Mouse (Mus musculus) intestine, postnatal 0 days (tissue): ENCODE results near the gene Atg7. TPM values are rescaled to one million over a fixed set of nuclear protein-coding genes. Genes with fewer than 3 reads are reported as not detected.

Source experiments
- ATAC-seq: fragments of 200-750 bp; cut with Nextera tagmentation; 2 replicates; pipeline ENCODE4 v1.8.0; 2017; ENCODE audit warnings: mild to moderate bottlenecking, moderate TSS enrichment, moderate library complexity
- H3K27ac ChIP-seq: fragments of 300-500 bp; sonication (generic); 2 replicates; pipeline ENCODE4 v1.5.1; 2014; ENCODE audit warnings: mild to moderate bottlenecking, low read depth, low read length, moderate library complexity
- H3K27me3 ChIP-seq: fragments of 300-500 bp; sonication (generic); replicated peaks from 2 replicates; pipeline ENCODE4 v1.6.1; 2014; ENCODE audit warnings: low read length, mixed read lengths; ENCODE audit not compliant: control insufficient read depth, insufficient read depth
- H3K36me3 ChIP-seq: fragments of 300-500 bp; sonication (generic); 2 replicates; pipeline ENCODE4 v1.6.1; 2014; ENCODE audit warnings: mild to moderate bottlenecking, moderate library complexity; ENCODE audit not compliant: control insufficient read depth, insufficient read depth
- H3K4me1 ChIP-seq: fragments of 300-500 bp; sonication (generic); replicated peaks from 2 replicates; pipeline ENCODE4 v1.6.1; 2014; ENCODE audit warnings: antibody characterized with exemption, low read length, mixed read lengths; ENCODE audit not compliant: control insufficient read depth, insufficient read depth
- H3K4me2 ChIP-seq: fragments of 300-500 bp; sonication (generic); replicated peaks from 2 replicates; pipeline ENCODE4 v1.6.1; 2014; ENCODE audit warnings: low read depth, mild to moderate bottlenecking, moderate library complexity
- H3K4me3 ChIP-seq: fragments of 300-500 bp; sonication (generic); 2 replicates; pipeline ENCODE4 v1.5.1; 2014; ENCODE audit warnings: low read depth, low read length
- H3K9ac ChIP-seq: fragments of 300-500 bp; sonication (generic); 2 replicates; pipeline ENCODE4 v1.6.1; 2014; ENCODE audit warnings: mild to moderate bottlenecking, low read depth, low read length
- H3K9me3 ChIP-seq: fragments of 300-500 bp; sonication (generic); 2 replicates; pipeline ENCODE4 v1.6.1; 2016; ENCODE audit warnings: mixed run types; ENCODE audit not compliant: control insufficient read depth
- CTCF ChIP-seq: sonication (generic); IDR thresholded peaks from 2 replicates; pipeline ENCODE4 v1.5.1; 2016; ENCODE audit warnings: low read depth, mild to moderate bottlenecking, control low read depth, antibody characterized with exemption, moderate library complexity
- WGBS: fragments of 180-500 bp; shearing (Covaris S2); extraction: QIAGEN DNeasy Blood & Tissue Kit; methylation state at CpG from one replicate; pipeline ENCODE4 v1.1.7; 2014; 5-methylcytosine and 5-hydroxymethylcytosine counted together
- polyA plus RNA-seq: library from polyadenylated mRNA; unstranded; fragments of >200 nt; fragmentation: Nextera tagmentation; extraction: Ambion mirVana; gene quantifications from 2 replicates; pipeline ENCODE4 v1.2.1, GENCODE M21; 2015

Atg7 gene
- polyA plus RNA-seq, 1 experiment from 2014 or later = 12.4 TPM

DNA sequence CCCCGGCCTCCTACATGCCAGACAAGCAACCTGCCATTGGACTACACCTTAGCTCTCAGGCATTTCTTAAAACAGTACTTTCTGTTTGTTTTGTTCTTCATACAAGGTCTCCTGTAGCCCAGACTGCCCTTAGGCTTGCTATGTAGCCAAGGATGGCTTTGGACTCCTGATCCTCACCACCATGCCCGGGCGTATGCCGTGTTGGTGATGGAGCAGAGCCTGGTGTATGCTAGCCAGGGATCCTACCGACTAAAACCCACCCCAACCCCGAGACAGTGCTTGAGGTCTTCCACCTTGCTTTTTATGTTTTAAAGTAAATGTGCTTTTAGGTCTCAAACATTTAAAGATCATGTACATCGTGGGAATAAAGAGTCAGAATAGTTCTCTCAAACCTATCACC, 81.5 kb downstream of the Atg7 start:
- WGBS = 82% methylated on average over 7 of the region's 7 CpGs
- H3K27ac ChIP-seq = no peak overlapping the region

GRCm38 (mm10) chr6:114725147-114725575, 82.3 kb downstream of the Atg7 start:
- WGBS = 54% methylated on average over 8 of the region's 8 CpGs
- Histone ChIP-seq H3K9me3 (no peaks in the 10 kb centered on the region), H3K27ac (no peak overlapping the region), H3K27me3 (no peaks in the 10 kb centered on the region), H3K4me1 (no peaks in the 10 kb centered on the region), H3K9ac (no peak overlapping the region), H3K4me3 (no peak overlapping the region), H3K4me2 (0 out of 2 replicates have a peak overlapping the region, but pooled peaks have one; percentile 14), H3K36me3 (no peaks in the 10 kb centered on the region)
- no peak for TF ChIP-seq CTCF
- no peak for ATAC-seq

More for the DNA sequence above, 81.5 kb downstream of the Atg7 start:
- no peak for ATAC-seq
- Histone ChIP-seq H3K4me3 (no peak overlapping the region), H3K4me2 (no peak overlapping the region), H3K36me3 (no peaks in the 10 kb centered on the region), H3K27me3 (no peaks in the 10 kb centered on the region), H3K9ac (no peak overlapping the region), H3K4me1 (no peaks in the 10 kb centered on the region), H3K9me3 (no peaks in the 10 kb centered on the region)
- TF ChIP-seq CTCF = no peak

DNA sequence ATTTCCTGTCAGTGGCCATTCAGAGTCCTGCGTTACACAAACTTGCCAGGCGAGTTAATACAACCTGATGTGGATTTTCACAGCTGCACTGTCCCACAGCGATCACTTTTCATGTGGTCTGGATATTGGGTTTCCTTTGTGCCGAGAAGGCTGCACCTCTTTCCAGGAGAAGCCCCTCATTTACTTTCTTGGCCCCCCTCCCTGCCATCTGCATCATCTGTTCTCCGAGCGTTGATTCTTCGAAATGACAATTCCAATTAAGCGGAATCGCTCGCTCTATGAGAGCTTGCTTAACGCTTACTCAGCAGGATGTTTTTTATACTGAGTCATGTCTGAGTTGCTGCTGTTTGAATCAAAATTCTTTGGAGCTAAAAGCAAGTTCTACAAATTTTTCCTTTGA, 83.8 kb downstream of the Atg7 start:
- Histone ChIP-seq H3K27ac (no peak overlapping the region), H3K4me2 (no peak overlapping the region), H3K4me3 (no peak overlapping the region), H3K9ac (no peak overlapping the region), H3K36me3 (no peaks in the 10 kb centered on the region), H3K4me1 (no peaks in the 10 kb centered on the region), H3K9me3 (no peaks in the 10 kb centered on the region), H3K27me3 (no peaks in the 10 kb centered on the region)
- WGBS = 77% methylated on average over 11 of the region's 11 CpGs
- no peak for ATAC-seq
- no peak for TF ChIP-seq CTCF

DNA sequence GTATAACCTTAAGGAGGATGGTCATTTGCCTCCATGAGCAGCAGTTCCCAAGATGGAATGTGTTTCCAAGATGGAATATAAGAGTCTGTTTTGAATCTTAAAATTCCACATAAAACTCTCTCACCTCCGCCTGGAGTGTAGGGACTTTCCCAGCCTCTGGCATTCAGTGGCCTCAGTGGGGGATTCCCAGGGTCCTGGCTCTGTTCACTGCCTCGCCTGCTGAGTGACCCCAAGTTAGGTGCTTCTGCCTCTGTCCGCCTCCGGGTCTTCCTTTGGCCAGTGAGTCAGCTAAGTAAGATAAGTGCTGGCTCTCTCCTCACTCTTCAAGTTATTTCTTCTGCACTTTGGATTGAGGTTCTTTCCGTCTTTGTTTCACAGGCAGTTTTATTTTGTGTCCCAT, 90.3 kb downstream of the Atg7 start:
- no peak for TF ChIP-seq CTCF

GRCm38 (mm10) chr6:114733681-114734080, 90.8 kb downstream of the Atg7 start:
- no peaks in the 10 kb centered on the region for H3K36me3 ChIP-seq
- H3K4me3 ChIP-seq = no peak overlapping the region
- WGBS = 88% methylated on average over 3 of the region's 3 CpGs
- no peaks in the 10 kb centered on the region for H3K9me3 ChIP-seq
- no peak for TF ChIP-seq CTCF
- H3K9ac ChIP-seq = no peak overlapping the region
- no peak overlapping the region for H3K27ac ChIP-seq
- H3K27me3 ChIP-seq = no peaks in the 10 kb centered on the region
- no peak overlapping the region for H3K4me2 ChIP-seq
- ATAC-seq = no peak
- H3K4me1 ChIP-seq = no peaks in the 10 kb centered on the region

More for the DNA sequence above, 90.3 kb downstream of the Atg7 start:
- H3K27ac ChIP-seq = no peak overlapping the region
- H3K36me3 ChIP-seq = no peaks in the 10 kb centered on the region
- H3K4me3 ChIP-seq = no peak overlapping the region
- no peak for ATAC-seq
- WGBS = 82% methylated on average over 5 of the region's 5 CpGs
- H3K27me3 ChIP-seq = no peaks in the 10 kb centered on the region
- no peaks in the 10 kb centered on the region for H3K4me1 ChIP-seq
- no peaks in the 10 kb centered on the region for H3K9me3 ChIP-seq
- no peak overlapping the region for H3K4me2 ChIP-seq
- no peak overlapping the region for H3K9ac ChIP-seq

DNA sequence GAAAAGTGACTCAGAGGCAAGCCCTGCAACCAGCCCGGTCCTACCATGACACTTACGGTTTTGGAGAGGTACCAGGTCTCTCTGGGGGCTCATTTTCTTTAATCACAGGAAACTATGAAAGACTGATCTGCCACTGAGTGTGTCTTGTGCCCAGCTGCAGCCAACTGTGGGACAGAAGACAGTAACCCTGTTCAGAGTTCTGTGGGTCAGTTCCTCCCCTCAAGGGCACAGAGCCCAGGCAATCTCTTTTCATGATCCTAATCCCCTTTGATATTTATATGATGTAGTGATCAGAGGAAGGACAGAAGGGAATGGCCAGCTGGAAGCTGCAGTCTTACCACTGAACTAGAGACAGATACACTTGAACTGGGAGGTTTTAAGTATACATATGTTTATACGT, 92.2 kb downstream of the Atg7 start:
- Histone ChIP-seq H3K9ac (no peak overlapping the region), H3K9me3 (no peaks in the 10 kb centered on the region), H3K4me3 (no peak overlapping the region), H3K4me2 (no peak overlapping the region), H3K36me3 (no peaks in the 10 kb centered on the region), H3K4me1 (no peaks in the 10 kb centered on the region), H3K27me3 (no peaks in the 10 kb centered on the region), H3K27ac (no peak overlapping the region)
- 87% methylated on average over 3 of the region's 3 CpGs for WGBS
- TF ChIP-seq CTCF = no peak
- ATAC-seq = no peak

- 92% methylated on average over 9 of the region's 9 CpGs for WGBS
Measured at GRCm38 (mm10) chr6:114736355-114736754, 93.5 kb downstream of the Atg7 start.

More at GRCm38 (mm10) chr6:114736355-114736754, 93.5 kb downstream of the Atg7 start:
- Histone ChIP-seq H3K4me3 (no peak overlapping the region), H3K4me1 (no peaks in the 10 kb centered on the region), H3K36me3 (no peaks in the 10 kb centered on the region), H3K9ac (no peak overlapping the region), H3K4me2 (no peak overlapping the region), H3K9me3 (no peaks in the 10 kb centered on the region), H3K27me3 (no peaks in the 10 kb centered on the region), H3K27ac (no peak overlapping the region)
- TF ChIP-seq CTCF = no peak
- no peak for ATAC-seq
